Mouse (Mus musculus) layer of hippocampus, adult 2 months (tissue): ENCODE measurements around the gene Sh3pxd2a. TPM values are rescaled to one million over a fixed set of nuclear protein-coding genes. Genes with fewer than 3 reads are reported as not detected.

Experiments used
- DNase-seq, 2 experiments: peaks; one replicate each; pipeline ENCODE4 v3.0.0; 2022; ENCODE audit warnings: low spot score in 2 of 2
- H3K27ac ChIP-seq: fragments of 200-600 bp; 2 replicates; pipeline ENCODE4 v1.8.1; 2022
- H3K4me3 ChIP-seq: fragments of 200-600 bp; 2 replicates; pipeline ENCODE4 v1.8.1; 2022; ENCODE audit warnings: mild to moderate bottlenecking
- CTCF ChIP-seq: fragments of 200-600 bp; conservative IDR thresholded peaks from 2 replicates; pipeline ENCODE4 v1.8.1; 2022; ENCODE audit warnings: antibody characterized with exemption, mild to moderate bottlenecking, moderate library complexity
- total RNA-seq, 2 experiments: library from RNA; stranded (reverse); gene quantifications; 2 replicates each; pipeline ENCODE4 v1.2.3; 2021

Gene Sh3pxd2a
- total RNA-seq, 2 experiments from 2014 or later: 33.0 to 35.4 TPM

DNA sequence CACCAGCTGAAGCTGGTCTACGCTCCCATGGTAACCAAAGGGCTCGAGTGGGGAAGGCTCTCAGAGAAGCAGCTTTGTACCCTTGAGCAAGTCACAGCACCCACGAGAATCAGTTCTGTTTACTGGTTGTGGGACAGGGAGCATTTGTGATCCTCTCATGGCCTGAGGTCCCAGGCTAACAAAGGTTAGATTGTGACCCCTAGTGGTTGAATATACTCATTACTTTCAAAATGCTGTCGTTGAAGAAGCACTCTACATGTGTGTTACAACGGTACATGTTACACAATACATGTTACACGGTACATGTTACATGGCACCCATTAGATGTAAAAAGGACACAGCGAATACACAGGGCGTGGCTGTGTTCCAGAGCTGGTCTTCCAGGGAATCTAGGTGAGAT, 38.4 kb upstream of the Sh3pxd2a start:
- no peak overlapping the region for H3K27ac ChIP-seq
- H3K4me3 ChIP-seq: no peak overlapping the region
- peak; percentile 80 for TF ChIP-seq CTCF
- no peak for DNase-seq

DNA sequence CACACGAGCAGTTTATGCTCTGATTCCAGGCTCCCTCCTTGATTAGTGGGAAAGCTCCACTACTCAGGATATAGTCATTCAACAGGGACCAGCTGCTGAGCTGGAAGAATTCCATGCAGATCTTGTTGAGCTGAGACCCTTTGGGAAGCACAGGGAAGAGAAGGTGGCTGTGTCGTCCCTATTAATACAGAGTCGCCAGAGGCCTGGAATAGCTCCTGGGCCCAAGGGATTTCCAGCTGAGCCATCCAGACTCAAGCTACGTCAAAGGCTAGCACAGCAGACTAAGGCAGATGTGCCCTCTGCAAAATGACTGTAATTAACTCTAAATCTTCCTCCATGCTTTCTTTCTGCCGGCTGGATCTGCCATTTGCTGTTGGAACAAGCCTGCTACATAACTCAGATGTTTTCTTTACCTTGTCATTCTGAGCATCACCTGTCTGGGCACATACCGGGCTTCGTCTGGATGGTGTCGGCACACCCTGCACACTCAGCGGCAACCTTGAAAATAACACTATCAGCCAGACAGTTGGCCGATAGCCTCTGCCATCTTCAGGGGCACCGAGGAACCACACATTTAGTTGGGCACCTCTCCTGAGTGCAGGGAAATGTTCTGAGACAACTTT, 36.3 kb upstream of the Sh3pxd2a start:
- no peak for TF ChIP-seq CTCF
- no peak for DNase-seq
- no peak overlapping the region for H3K27ac ChIP-seq
- H3K4me3 ChIP-seq: no peak overlapping the region

DNA sequence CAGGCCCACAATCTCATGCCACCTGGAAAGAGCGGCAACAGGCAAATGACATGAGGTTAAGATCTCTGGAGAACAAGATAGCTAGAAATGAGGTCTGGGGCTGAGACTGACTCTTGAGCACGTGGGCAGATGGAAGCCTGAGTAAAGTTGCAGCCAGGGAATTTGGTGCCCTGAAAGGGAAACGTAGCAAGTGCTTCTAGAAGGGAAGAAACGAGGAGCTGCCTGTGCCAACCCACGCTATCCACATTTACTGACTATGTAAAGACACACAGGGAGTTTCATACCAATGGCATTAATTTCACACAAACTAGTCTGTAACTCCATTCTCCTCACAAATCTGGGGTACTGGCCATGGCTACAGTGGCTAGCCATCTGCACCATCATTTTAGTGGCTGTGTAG, 35.6 kb upstream of the Sh3pxd2a start:
- H3K27ac ChIP-seq: no peak overlapping the region
- H3K4me3 ChIP-seq: no peak overlapping the region
- DNase-seq: no peak
- TF ChIP-seq CTCF: no peak

DNA sequence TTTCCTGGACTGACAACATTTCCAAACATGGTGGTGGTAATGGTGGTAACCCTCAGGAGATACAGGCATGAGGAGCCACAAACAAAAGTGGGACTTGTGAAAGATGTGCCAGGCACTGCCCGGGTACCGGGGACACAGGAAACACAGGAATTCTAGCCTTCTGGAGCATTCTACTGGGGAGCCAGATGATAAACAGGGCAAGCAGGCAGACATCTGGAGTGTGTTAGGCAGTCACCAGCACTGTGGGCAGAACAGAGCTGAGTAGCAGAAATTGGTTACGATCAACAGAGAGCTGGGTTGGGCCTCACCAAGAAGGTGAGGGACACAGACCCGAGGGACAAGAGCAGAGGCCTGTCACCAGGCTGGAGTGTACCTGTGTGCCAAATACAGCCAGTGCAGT, 34.7 kb upstream of the Sh3pxd2a start:
- TF ChIP-seq CTCF: no peak
- Histone ChIP-seq H3K27ac (no peak overlapping the region), H3K4me3 (no peak overlapping the region)
- no peak for DNase-seq

DNA sequence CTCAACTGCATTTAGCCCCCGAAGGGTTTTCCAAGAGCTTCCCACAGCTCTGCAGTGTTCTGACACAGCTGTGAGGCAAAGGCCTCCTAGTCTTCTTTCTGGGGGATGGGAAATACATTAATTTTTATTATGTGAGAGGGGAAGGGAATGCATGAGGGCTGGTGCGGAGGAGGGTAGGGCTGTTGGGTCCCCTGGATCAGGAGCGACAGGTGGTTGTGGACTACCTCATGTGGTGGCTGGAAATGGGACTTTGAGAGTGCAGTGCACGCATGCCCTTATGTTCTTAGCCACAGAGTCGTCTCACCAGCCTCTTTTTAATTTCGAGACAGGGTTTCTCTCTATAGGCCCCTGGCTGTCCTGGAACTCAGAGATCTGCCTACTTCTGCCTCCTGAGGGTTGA, 33.5 kb upstream of the Sh3pxd2a start:
- no peak overlapping the region for H3K4me3 ChIP-seq
- no peak overlapping the region for H3K27ac ChIP-seq
- DNase-seq: no peak
- no peak for TF ChIP-seq CTCF

DNA sequence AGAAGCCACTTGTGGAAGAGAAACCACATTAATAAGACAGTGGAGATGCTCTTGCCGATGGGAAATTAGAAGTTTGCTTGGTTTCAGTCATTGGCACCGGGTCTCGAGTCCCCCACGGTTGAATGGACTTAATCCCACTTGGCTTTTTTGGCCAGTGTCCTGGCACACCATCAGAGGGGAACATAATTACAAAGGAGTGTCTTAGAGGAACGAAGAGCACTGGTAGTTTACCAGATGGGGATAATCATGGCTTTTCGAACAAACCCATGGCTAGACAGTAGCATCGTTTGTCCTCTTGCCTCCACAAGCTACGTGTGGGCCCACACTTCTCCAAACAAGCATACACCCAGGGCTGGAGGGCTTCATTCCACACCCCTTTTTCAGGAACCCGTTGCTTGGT, 33.1 kb upstream of the Sh3pxd2a start:
- no peak overlapping the region for H3K27ac ChIP-seq
- no peak overlapping the region for H3K4me3 ChIP-seq
- no peak for DNase-seq
- no peak for TF ChIP-seq CTCF

DNA sequence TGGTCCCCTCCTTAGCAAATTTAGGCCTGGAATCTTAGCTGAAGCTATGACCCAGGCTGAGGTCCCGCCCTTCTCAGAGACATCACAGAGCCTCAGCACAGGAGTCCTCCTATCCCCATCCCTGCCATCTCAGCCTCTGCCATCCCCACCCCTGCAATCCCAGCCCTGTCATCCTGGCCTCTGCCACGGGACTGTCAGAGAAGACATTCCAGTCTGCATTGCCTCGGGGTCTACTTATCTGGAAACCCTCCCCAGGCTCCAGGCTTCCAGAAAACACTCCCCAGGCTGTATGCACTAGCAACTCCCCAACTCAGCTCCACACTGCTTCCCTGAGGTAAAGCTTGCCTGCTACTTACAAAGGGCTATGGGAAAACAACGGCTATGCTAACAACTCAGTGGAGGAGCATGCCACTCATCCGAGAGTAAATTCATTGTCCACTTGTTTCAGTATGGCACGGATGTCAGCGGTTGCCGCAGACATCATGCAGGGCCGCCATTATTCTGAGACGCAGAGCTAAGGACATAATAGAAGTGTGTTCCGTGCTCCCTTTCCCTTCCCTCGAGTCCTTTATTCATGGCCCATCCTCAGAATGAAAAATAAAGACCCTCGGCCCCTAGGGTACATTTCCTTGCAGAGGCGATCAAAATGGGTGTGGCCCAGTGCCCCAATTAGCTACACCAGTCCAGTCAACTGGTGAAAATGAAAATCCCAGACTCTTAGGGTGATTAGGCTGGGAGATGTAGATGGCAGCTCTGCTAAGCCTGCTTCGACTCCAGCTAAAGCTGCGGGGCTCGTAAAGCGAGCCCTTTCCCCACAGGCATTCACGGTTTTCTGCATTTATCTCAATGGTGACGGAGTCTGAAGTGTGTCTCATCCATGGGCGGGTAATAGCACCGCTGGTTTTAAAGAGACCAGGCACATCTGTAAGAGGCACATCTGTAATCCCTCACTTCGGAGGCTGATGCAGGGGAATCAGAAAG, 29.1 kb upstream of the Sh3pxd2a start:
- Histone ChIP-seq H3K27ac (no peak overlapping the region), H3K4me3 (no peak overlapping the region)
- DNase-seq: no peak
- no peak for TF ChIP-seq CTCF

DNA sequence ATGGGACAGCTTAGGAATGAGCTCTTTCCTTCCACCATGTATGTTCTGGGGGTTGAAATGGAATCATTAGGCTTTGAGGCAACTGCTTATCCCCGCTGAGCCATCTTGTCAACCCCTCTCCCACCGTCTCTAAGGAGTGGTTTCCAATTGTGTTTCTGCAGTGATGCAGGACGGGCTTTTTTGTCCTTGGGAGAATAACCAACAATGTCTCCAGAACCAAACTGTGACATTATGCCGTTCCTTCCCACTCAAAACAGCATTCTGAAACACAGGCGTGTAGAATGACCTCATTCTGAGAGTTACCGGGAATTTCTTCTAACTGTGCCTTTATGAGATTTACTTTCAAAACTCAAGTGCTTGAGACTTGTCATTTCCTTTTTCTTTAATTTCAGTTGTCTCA, 28.2 kb upstream of the Sh3pxd2a start:
- TF ChIP-seq CTCF: no peak
- DNase-seq: no peak
- H3K27ac ChIP-seq: no peak overlapping the region
- H3K4me3 ChIP-seq: no peak overlapping the region

DNA sequence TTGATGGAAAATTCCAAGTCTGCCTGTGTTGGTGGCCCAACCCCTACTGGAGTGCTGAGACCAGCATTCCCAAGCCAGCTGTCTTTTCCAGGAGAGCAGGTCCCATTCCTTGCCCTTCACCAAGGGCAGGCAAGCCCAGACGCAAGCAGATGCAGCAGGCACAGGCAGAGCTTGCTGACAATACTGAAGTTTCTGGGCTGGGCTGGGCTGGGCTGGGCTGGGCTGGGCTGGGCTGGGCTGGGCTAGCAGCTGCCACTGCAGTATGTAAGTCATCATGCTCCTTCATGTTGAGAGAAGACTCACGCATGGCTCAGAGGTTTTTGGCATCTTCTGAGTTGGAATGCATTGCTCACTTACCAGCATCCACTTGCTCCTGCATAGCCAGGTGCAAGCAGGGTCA, 27.7 kb upstream of the Sh3pxd2a start:
- no peak for DNase-seq
- Histone ChIP-seq H3K27ac (no peak overlapping the region), H3K4me3 (no peak overlapping the region)
- TF ChIP-seq CTCF: no peak

DNA sequence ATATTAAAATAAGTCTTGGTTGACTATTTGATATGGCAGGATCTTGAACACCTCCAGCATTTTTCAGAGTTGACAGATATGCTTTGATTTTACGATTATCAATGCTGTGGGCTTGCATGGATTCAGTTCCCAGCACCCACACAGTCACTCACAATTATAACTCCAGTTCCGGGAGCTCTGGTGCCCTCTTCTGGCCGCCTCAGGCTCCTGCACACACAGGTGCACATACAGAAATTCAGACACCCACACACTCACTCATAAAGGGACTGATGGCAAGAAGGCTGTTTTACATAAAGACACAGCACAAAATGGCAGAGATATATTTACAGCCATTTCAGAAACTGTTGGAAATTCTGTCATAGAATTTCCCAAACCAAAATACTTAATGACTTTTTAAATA, 25.0 kb upstream of the Sh3pxd2a start:
- H3K27ac ChIP-seq: no peak overlapping the region
- TF ChIP-seq CTCF: peak; percentile 48
- DNase-seq: no peak
- no peak overlapping the region for H3K4me3 ChIP-seq

DNA sequence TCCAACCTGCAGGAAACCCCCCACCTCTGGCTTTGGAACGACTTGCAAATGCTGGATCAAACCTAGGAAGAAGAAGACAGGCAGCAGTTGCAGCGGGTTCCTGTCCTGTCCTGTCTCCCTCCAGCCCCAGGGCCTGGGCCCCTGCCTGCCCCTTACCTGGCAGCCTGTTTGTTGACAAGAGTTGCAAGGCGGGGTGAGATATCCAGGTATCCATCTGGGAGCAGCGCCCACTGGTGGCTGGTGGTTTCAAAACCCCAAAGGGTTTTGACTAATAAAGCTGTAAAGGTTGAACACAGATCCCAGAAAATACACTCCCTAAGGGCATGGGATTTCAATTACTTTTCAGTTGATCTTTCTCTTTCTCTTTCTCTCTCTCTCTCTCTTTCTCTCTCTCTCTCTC, 24.0 kb upstream of the Sh3pxd2a start:
- Histone ChIP-seq H3K4me3 (no peak overlapping the region), H3K27ac (no peak overlapping the region)
- DNase-seq: no peak
- TF ChIP-seq CTCF: peak; percentile 67

DNA sequence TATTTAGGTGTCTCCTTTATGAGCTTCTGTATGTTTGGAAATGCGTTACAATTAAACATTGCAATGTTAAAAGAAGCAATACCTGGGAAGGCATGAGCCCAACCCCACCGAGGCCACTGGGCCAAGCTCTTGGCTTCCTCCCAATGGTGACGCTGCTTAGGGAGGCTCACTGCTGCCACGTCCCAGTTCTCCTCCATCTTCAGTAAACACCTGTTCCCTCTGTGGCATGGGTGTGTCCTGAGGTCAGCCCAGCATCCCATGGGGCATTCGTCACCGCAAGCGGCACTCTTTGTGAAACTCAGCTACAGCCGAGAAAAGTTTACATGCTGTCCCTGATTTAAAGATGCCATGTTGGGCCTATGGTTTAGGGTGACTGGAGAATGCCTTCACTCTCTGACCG, 23.4 kb upstream of the Sh3pxd2a start:
- no peak for TF ChIP-seq CTCF
- DNase-seq: no peak
- Histone ChIP-seq H3K4me3 (no peak overlapping the region), H3K27ac (no peak overlapping the region)

DNA sequence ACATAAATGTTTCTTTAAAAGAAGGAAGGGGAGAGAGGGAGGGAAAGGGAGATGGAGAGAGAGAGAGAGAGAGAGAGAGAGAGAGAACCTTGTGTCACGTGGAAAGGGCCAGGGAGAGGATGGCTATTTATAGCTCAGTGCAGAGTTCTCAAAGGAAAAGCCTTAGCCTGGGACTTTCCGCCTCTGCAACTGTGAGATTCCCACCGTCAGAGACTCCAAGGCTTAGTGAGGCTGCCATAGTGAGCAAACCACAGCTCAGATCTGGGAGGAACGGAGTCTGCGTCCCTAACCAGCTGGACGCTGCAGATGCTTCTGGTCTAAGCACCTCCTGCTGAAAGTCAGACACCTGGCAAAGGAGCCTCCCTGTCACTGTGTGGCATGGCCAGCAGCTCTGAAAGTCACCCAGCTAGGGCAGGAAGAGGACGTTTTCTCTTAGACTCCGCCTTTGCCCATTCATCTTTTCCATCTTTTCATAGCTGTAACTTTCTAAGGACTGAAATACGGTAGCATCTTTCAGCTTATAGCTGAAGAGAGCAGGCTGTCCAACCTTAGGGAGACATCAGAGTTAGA, 21.9 kb upstream of the Sh3pxd2a start:
- Histone ChIP-seq H3K27ac (no peak overlapping the region), H3K4me3 (no peak overlapping the region)
- TF ChIP-seq CTCF: no peak
- DNase-seq: no peak

DNA sequence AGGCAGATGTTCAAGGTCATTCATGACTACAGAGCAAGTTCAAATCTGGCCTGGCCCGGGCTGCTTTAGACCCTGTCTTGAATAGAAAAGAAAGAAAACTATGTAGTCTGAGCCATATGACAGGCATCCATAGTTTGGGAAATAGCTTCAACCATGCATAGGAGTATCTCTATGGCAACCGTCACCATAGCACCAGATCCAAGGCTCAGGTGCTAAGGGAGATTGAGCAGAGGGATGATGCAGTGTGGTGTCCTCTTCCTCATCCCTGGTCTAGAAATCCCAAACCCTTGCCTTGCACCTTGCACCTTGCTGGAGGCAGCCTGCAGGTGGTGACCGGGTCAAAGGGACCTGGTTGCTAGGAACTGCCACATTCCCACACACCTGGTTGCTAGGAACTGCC, 19.9 kb upstream of the Sh3pxd2a start:
- H3K27ac ChIP-seq: no peak overlapping the region
- no peak for DNase-seq
- no peak for TF ChIP-seq CTCF
- H3K4me3 ChIP-seq: no peak overlapping the region
